Mouse (Mus musculus) c-Kit-negative CD71-positive TER-119-positive erythroid progenitor cells, embryonic 14.5 days (primary cell): ENCODE data around the gene Pla2g2e.
"Not testable (repeated sequence)": the region's sequence is repeated elsewhere in the genome, so short reads cannot be mapped to it uniquely, and the experiment has no call there.

Source experiments
- DNase-seq: peaks from one replicate; pipeline ENCODE4 v3.0.0-alpha.2; 2013; ENCODE audit warnings: low read depth, low spot score

Gene Pla2g2e

GRCm38 (mm10) chr4:138882179-138882578, 4.4 kb downstream of the Pla2g2e start:
- DNase-seq: no peak

DNA sequence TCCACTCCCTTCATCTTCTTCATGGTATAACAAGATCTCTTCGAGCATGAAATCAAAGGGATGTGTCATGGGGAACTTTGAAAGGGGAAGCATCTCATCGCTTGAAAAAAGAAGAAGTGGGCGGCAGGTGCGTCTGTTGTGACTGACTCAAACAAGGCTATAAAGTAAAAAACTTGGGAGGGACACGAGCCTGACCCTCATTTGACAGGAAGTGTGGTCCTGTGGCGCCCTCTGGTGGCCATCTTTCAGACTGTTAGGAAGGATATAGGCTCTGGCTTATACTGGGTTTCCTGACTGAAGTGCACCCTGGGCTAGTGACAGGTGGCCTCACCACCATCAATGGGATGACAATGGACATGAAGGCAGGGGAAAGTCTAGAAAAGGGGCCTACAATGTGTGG, 6.5 kb downstream of the Pla2g2e start:
- peak; percentile 42 for DNase-seq

GRCm38 (mm10) chr4:138889165-138889564, 11.4 kb downstream of the Pla2g2e start:
- no peak for DNase-seq

DNA sequence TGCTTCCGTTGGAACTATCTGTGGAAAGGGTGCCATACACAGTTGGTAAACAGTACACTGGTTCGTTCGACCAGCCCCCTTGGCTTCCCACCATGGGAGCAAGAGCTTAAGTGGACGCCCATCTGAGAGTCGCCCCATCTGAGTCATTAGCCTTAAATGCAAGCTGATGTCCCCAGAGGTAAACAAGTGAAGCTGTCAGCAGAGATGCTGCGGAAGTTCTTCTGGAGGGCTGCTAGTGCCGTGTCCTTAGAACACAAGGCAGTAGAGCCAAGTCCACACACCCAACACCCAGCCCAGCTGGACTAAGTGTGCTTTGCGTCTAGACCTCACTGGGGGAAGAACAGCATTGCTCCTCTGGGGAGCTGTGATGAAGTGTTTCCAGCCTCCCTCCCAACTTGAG, 11.9 kb downstream of the Pla2g2e start:
- DNase-seq: no peak

DNA sequence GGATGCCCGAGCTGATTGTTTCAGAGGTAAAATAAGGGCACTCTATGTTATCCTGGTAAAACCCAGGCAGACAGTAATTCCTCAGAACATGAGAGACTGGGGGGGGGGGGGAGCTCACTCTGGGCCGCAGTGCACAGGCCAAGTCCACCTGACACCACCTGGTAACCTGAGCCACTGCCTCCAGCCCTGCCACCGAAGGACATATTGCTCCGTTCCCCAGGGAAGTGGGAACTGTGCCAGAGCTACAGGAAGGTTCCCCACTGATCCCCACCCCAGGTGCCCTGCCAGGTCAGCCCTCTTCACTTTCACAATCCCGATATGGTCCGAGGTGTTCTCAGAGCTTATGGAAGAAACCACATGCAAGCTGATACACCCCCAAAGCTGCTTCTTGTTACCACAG, 14.9 kb downstream of the Pla2g2e start:
- no peak for DNase-seq

- not testable (repeated sequence) for DNase-seq
Measured at GRCm38 (mm10) chr4:138893789-138894188, 16.0 kb downstream of the Pla2g2e start.

GRCm38 (mm10) chr4:138899361-138899760, 21.6 kb downstream of the Pla2g2e start:
- DNase-seq: no peak

DNA sequence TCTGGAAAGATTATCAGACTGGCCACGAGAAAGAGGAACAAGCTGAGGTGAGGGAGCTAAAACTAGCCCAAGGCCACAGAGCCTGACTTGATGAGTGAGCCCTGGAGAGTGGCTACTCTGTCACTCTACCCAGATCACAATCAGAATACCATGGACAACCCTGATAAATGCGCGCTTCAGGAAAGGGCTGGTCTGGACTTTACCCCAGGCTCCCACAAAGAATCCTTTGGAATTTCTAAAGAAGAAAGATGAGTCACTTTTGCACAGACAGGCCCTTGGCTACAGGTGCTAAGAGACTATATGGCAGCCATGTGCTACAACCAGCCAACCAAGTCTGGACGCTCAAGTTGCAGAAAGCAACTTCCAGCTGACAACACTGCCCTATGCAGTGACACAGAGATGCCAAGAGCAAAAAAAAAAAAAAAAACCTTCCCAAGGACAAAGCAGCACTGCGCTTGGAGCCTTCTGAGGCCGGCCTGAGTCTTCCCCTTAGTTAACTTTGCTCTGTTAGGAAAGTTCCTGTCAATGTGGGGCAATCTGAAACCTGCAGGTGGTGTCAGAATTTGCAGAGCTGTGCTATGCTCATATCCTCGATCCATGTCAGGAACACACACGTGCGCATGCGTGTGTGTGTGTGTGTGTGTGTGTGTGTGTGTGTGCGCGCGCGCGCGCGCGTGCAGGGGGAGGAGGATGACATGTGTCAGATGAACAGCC, 28.0 kb downstream of the Pla2g2e start:
- no peak for DNase-seq

- DNase-seq: no peak
Measured at GRCm38 (mm10) chr4:138913141-138913787, 35.5 kb downstream of the Pla2g2e start.

- DNase-seq: peak; percentile 79
Measured at GRCm38 (mm10) chr4:138913797-138914196, 36.1 kb downstream of the Pla2g2e start, which contains the start of gene Otud3. Gene Otud3 (minus strand): TSS chr4:138913945.

DNA sequence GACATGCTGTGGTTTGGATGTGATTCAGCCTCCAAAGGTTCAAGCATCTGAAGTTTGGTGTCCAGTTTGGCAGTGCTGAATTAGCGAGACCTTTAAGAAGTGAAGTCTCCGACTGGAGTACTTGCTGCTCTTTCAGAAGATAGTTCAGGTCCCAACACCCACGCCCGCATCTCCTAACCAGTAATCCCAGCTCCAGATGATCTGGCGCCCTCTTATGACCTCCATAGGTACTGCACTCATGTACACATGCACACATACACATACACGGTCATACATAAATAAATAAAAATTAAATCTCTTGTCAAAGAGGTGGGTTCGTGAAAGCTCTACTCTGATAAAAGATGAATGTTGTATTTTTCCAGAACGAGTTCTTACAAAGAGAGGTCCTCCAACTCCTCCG, 39.5 kb downstream of the Pla2g2e start:
- no peak for DNase-seq

DNA sequence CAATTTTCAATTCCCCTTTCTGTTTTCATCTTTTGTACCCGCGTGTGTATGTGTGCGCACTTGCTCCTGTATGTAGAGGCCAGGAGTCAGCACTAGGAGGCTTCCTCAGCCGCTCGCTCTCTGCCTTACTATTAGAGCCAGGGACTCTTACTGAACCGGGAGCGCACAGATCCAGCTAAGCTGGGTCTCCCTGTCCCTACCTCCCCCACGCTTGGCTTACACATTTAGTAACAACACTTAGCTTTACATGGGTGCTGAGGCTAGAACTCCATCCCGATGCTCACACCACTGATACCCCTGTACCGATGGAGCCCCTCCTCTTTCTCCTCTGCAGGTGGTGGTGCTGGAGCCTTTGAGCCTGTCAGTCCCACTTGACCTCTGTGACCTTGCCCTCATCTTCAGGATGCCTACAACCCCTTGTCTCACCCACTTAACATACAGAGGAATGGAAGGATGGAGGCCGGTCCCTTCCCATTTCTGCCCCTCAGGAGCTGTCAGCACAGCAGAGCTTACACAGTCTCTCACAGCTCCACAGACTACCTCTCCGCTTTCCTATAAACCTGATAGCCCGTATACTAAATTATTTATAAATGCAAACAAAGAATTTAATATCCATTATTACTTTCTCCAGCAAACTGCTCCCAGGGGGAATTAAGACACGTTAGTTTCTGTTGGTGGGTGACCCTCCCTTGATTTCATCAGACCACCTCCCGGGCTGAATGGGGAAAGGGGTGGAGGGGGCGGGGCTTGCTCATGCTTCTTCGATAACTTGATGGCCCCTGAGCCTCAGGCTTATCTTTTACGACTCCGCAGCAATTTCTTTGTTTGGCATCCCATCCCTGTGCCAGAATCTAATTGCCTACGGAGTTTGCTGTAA, 43.8 kb downstream of the Pla2g2e start:
- no peak for DNase-seq

DNA sequence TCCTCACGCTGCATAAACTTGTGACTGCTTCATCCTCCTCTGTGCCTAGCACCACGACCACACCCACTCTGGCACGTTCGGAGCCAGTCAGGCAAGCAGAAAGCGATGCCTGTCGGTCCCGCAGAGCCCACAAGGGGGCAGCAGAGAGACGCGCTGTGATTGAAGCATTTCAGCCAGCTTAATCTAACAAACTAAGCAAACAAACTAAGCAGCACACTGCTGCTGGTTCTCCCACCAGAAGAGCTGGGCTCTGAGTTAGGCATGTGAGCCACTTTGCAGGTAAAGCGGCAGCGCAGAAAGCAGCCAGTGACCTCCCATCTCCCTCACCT, 44.4 kb downstream of the Pla2g2e start:
- peak; percentile 51 for DNase-seq

- DNase-seq: no peak
Measured at GRCm38 (mm10) chr4:138925561-138925960, 47.8 kb downstream of the Pla2g2e start.
